Mouse (Mus musculus): ENCODE results near the gene Mtmr10. TPM values are rescaled to one million over a fixed set of nuclear protein-coding genes. Genes with fewer than 3 reads are reported as not detected.

Gene Mtmr10
- 11.2 and 11.6 TPM in 2 replicates for polyA plus RNA-seq (2015; fragmentation: Nextera tagmentation; extraction: Ambion mirVana)

- Histone ChIP-seq H3K36me3 (ENCODE audit: insufficient read depth, low read length) (no peaks in the 10 kb centered on the region), H3K27me3 (replicated peaks; ENCODE audit: insufficient read depth, low read length) (no peaks in the 10 kb centered on the region), H3K4me1 (ENCODE audit: insufficient read depth, low read depth, low read length) (peaks cover 6% of the 10 kb centered on the region; the same call in 1 of the 2 replicates), H3K9me3 (ENCODE audit: low read length) (no peaks in the 10 kb centered on the region), H3K9ac (replicated peaks; ENCODE audit: low read depth) (peak within 1 kb of the TSS; percentile 93), H3K27ac (ENCODE audit: low read length) (peak within 1 kb of the TSS; percentile 95), H3K4me2 (replicated peaks; ENCODE audit: low read depth, low read length) (peak within 1 kb of the TSS; percentile 66), H3K4me3 (ENCODE audit: low read depth, low read length) (peak within 1 kb of the TSS; percentile 88)
- DNase-seq (ENCODE audit: low spot score), result peak; percentile 98
- TF ChIP-seq EP300 (IDR thresholded peaks at IDR 0.05), result peak; percentile 52; the same call in 1 of the 2 replicates
- peak; percentile 74 for TF ChIP-seq CTCF (IDR thresholded peaks at IDR 0.05)
- 1% methylated on average over 77 of the region's 77 CpGs for WGBS
- ATAC-seq, result peak; percentile 100
These were observed at the start of gene Mtmr10 for GRCm38 (mm10) chr7:64287414-64288091. Gene Mtmr10, plus strand, starts transcription at chr7:64287653.

- H3K27me3 ChIP-seq (replicated peaks; ENCODE audit: insufficient read depth, low read length), result no peaks in the 10 kb centered on the region
- no peak overlapping the region for H3K4me2 ChIP-seq (replicated peaks; ENCODE audit: low read depth, low read length)
- H3K4me1 ChIP-seq (ENCODE audit: insufficient read depth, low read depth, low read length), result no peaks in the 10 kb centered on the region
- no peaks in the 10 kb centered on the region for H3K36me3 ChIP-seq (ENCODE audit: insufficient read depth, low read length)
- WGBS, result 81% methylated on average over 8 of the region's 8 CpGs
- H3K4me3 ChIP-seq (ENCODE audit: low read depth, low read length), result no peak overlapping the region
- H3K9ac ChIP-seq (replicated peaks; ENCODE audit: low read depth), result no peak overlapping the region
- DNase-seq (ENCODE audit: low spot score) (no peak), ATAC-seq (no peak)
- no peaks in the 10 kb centered on the region for H3K9me3 ChIP-seq (ENCODE audit: low read length)
- no peak overlapping the region for H3K27ac ChIP-seq (ENCODE audit: low read length)
- TF ChIP-seq CTCF (IDR thresholded peaks at IDR 0.05), result no peak
- TF ChIP-seq EP300 (IDR thresholded peaks at IDR 0.05), result no peak
These were observed 49.7 kb upstream of the Mtmr10 start for GRCm38 (mm10) chr7:64237747-64238146.

GRCm38 (mm10) chr7:64238410-64239086, 48.9 kb upstream of the Mtmr10 start:
- Histone ChIP-seq H3K4me3 (ENCODE audit: low read depth, low read length) (no peak overlapping the region), H3K36me3 (ENCODE audit: insufficient read depth, low read length) (no peaks in the 10 kb centered on the region), H3K27ac (ENCODE audit: low read length) (no peak overlapping the region), H3K27me3 (replicated peaks; ENCODE audit: insufficient read depth, low read length) (no peaks in the 10 kb centered on the region), H3K9me3 (ENCODE audit: low read length) (no peaks in the 10 kb centered on the region), H3K4me1 (ENCODE audit: insufficient read depth, low read depth, low read length) (no peaks in the 10 kb centered on the region), H3K9ac (replicated peaks; ENCODE audit: low read depth) (no peak overlapping the region), H3K4me2 (replicated peaks; ENCODE audit: low read depth, low read length) (no peak overlapping the region)
- no peak for TF ChIP-seq CTCF (IDR thresholded peaks at IDR 0.05)
- TF ChIP-seq EP300 (IDR thresholded peaks at IDR 0.05), result no peak
- 84% methylated on average over 7 of the region's 7 CpGs for WGBS
- ATAC-seq, result no peak
- DNase-seq (ENCODE audit: low spot score), result no peak

GRCm38 (mm10) chr7:64239138-64239805, 48.2 kb upstream of the Mtmr10 start:
- 74% methylated on average over 9 of the region's 9 CpGs for WGBS
- no peak for ATAC-seq

GRCm38 (mm10) chr7:64239806-64240315, 47.6 kb upstream of the Mtmr10 start:
- Histone ChIP-seq H3K9me3 (ENCODE audit: low read length) (no peaks in the 10 kb centered on the region), H3K4me3 (ENCODE audit: low read depth, low read length) (no peak overlapping the region), H3K9ac (replicated peaks; ENCODE audit: low read depth) (no peak overlapping the region), H3K36me3 (ENCODE audit: insufficient read depth, low read length) (no peaks in the 10 kb centered on the region), H3K27me3 (replicated peaks; ENCODE audit: insufficient read depth, low read length) (no peaks in the 10 kb centered on the region), H3K4me2 (replicated peaks; ENCODE audit: low read depth, low read length) (no peak overlapping the region), H3K27ac (ENCODE audit: low read length) (no peak overlapping the region), H3K4me1 (ENCODE audit: insufficient read depth, low read depth, low read length) (no peaks in the 10 kb centered on the region)
- TF ChIP-seq CTCF (IDR thresholded peaks at IDR 0.05) (no peak), EP300 (IDR thresholded peaks at IDR 0.05) (no peak)
- ATAC-seq, result no peak
- no peak for DNase-seq (ENCODE audit: low spot score)
- WGBS, result 70% methylated on average over 4 of the region's 4 CpGs

More at GRCm38 (mm10) chr7:64239138-64239805, 48.2 kb upstream of the Mtmr10 start:
- Histone ChIP-seq H3K9ac (replicated peaks; ENCODE audit: low read depth) (no peak overlapping the region), H3K4me3 (ENCODE audit: low read depth, low read length) (no peak overlapping the region), H3K4me2 (replicated peaks; ENCODE audit: low read depth, low read length) (no peak overlapping the region), H3K36me3 (ENCODE audit: insufficient read depth, low read length) (no peaks in the 10 kb centered on the region), H3K27me3 (replicated peaks; ENCODE audit: insufficient read depth, low read length) (no peaks in the 10 kb centered on the region), H3K9me3 (ENCODE audit: low read length) (no peaks in the 10 kb centered on the region), H3K4me1 (ENCODE audit: insufficient read depth, low read depth, low read length) (no peaks in the 10 kb centered on the region), H3K27ac (ENCODE audit: low read length) (no peak overlapping the region)
- no peak for DNase-seq (ENCODE audit: low spot score)
- TF ChIP-seq EP300 (IDR thresholded peaks at IDR 0.05), result no peak

- ATAC-seq (no peak), DNase-seq (ENCODE audit: low spot score) (no peak)
- Histone ChIP-seq H3K27me3 (replicated peaks; ENCODE audit: insufficient read depth, low read length) (no peaks in the 10 kb centered on the region), H3K4me3 (ENCODE audit: low read depth, low read length) (no peak overlapping the region), H3K4me2 (replicated peaks; ENCODE audit: low read depth, low read length) (no peak overlapping the region), H3K4me1 (ENCODE audit: insufficient read depth, low read depth, low read length) (no peaks in the 10 kb centered on the region), H3K27ac (ENCODE audit: low read length) (no peak overlapping the region), H3K9me3 (ENCODE audit: low read length) (no peaks in the 10 kb centered on the region), H3K36me3 (ENCODE audit: insufficient read depth, low read length) (no peaks in the 10 kb centered on the region), H3K9ac (replicated peaks; ENCODE audit: low read depth) (no peak overlapping the region)
- TF ChIP-seq CTCF (IDR thresholded peaks at IDR 0.05) (no peak), EP300 (IDR thresholded peaks at IDR 0.05) (no peak)
- WGBS, result 65% methylated on average over 4 of the region's 4 CpGs
These were observed 45.0 kb upstream of the Mtmr10 start for GRCm38 (mm10) chr7:64242424-64242823.

All from lung, postnatal 0 days (tissue).